Mouse (Mus musculus): Measurements from ENCODE around the gene Gm20517.
A peak's percentile ranks its signal among the peaks of the same experiment; 100 is the strongest.

Gene Gm20517

DNA sequence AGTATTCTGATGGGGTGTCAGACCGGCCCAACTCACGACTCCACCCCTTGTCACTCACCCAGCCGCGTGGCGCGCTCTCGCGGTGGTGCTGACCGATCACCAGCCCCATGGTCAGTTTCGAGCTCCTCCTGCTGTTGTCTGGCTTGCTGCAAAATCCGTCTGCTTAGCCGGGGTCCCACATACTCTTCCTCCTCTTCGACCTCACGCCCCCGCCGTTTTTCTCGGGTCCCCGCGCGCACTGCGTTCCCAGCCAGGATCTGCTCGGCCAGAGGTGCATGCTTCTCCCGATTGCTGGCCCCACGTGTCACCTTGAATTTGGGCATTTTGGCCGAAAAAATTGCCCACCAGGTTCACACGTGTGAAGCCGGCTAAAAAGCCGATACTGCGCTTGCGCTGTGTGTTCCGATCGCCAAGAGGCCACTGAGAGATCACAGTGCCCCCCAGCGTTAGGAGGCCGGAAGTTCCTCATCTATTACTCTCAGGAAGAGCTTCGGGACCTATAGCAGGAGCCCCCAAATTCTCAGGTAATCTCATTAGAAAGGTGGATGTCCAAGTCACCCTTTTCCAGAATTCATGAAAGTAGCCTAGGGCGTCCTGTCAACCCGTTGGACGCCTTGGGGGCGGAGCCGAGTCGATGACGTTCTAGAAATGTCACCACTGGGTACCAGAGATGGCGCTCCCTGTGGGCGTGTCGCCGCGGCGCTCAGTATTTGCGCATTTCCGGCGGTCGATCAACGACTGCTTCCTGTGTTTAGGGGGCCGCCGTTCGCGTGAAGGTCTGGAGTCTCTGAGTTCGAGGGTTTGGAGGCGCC lies at the start of gene Gm20517, which contains the start of the genes Bysl and Med20:
Gene Gm20517 (plus strand): TSS at position 741 of the 812 bp plus-strand sequence.
Gene Bysl (minus strand): TSS at position 644 of the 812 bp plus-strand sequence.
Gene Med20 (plus strand): TSS at position 734 of the 812 bp plus-strand sequence.
- DNase-seq (ENCODE audit: low spot score): peak; percentile 98

DNA sequence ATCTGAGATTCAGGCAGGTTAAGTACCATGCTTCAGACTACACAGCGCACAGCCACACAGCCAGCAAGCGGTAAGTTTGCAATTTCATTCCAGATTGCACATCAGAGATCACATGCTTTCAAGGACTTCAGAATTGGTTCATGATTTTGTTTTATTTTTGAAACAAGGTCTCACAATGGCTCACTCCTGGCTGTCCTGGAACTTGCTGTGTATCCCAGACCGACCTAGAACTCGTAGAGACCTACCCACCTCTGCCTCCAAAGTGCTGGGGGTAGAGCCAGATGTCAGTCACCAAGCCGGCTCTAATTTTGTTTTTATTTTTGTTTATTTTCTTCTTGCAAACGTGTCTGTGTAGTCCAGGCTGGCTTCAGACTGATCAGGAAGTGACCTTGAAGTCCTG lies 48.5 kb upstream of the Gm20517 start:
- DNase-seq (ENCODE audit: low spot score): no peak

DNA sequence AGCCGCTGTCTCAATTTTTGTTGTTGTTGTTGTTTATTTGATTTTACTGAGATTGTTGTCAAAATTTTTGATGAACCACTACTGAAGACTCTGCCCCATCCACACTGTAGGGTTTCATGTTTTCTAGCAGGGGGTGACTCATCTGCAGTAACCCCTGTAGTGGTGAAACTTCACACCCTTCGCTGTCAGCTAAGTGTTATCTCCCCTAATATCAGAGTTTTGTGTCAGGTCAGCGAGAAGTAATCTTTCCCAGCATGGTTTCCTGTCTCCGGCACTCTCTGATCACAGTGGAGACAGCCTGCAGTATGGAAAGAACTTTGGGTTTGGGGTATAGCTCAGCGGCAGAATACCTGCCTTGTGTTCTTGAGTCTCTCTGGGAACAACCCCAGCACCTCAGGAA lies 46.8 kb upstream of the Gm20517 start:
- no peak for DNase-seq (ENCODE audit: low spot score)

DNA sequence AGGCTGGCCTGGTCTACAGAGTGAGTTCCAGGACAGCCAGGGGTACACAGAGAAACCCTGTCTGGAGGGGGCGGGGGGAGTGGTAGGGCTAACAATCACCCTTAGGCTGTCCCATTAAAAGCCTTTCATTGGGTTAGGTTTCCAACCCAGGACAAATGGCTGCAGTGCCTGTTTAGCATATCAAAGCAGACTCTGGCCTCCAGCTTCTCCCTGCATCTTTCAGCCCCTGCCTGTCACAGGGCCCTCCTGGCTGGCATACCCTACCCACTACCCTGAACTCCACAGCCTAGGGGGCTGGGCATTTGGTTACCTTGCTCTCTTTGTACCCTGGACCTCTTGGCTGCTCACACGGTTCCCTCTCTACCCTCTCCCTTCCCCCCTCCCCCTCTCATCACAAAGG lies 45.3 kb upstream of the Gm20517 start:
- no peak for DNase-seq (ENCODE audit: low spot score)

DNA sequence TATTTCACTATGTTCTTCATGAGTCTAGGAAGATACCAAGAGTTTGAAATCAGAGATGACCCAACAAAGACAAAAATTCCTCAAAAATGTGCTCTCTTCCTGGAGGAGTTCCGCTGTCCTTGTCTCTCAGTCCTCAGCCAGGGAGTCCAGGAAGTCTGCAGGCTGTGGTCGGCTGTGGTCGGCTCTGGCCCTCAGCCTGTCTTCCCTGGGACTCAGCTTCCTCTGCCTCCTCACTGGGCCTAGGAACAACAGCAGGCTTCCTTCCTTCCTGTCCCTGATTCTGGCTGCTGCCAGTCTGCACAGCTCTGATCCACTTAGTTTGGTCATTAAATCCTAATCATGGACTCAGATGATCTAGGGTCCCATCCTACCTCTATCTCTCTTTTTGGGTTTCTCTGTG lies 44.1 kb upstream of the Gm20517 start:
- DNase-seq (ENCODE audit: low spot score): no peak

DNA sequence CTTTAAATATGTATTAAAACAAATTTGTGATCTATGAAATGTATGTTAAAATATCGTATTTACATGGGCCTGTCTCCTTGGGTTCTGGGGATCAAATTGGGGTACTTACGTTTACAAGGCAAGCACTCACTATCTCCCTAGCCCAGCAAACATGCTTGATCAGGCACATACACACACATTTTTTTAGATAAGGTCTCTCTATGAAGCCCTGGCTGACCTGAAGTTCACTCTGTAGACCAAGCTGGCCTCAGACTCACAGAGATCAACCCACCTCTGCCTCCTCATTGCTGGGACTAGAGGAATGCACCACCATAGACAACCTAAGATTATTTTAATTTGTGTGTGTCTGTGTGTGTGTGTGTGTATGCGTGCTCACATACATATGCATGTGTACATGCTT lies 43.0 kb upstream of the Gm20517 start:
- no peak for DNase-seq (ENCODE audit: low spot score)

DNA sequence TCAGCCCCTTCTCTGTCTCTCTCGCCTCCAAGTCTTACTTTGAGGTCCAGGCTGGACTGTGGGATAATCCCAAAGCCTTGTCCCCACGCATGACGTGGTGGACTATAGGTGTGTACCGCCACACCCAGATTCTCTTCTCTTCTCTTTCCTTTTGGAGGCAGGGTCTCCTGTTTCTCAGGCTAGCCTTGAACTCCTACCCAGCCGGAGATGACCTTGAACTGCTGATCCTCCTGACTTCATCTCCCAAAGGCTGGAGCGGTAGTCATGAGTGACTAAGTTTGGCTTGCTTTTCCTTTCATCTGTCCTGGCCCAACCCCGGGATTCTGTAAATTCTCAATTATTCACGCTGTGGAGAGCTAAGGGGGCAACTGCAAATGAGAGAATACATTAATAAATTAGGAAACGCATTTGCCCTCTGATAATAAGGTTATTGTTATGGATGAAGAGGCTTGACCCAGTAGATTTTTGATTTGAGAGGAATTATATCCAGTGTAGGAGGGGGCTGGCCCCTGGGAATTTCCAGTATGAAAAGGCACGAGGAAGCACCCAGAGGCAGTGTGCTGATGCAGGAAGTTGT lies 42.4 kb upstream of the Gm20517 start:
- no peak for DNase-seq (ENCODE audit: low spot score)

DNA sequence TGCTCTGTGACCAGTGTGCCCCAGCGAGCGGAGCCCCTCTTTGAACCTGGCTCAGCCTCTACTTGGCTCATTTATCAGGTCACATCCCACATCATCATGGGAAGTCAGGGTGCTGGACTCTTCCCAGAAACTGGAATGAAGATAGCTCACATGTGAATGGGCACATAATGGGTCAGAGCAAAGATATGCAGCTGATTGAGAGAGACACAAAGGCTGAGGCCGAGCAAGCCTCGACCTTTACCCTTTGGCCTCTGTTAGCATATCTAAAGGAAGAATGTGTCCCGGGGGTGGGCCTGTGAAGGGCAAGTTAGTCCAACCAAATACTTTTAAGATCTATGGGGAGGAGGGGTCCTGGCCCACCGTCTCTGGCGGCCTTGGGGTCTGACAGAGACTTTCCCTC lies 39.8 kb upstream of the Gm20517 start:
- no peak for DNase-seq (ENCODE audit: low spot score)

DNA sequence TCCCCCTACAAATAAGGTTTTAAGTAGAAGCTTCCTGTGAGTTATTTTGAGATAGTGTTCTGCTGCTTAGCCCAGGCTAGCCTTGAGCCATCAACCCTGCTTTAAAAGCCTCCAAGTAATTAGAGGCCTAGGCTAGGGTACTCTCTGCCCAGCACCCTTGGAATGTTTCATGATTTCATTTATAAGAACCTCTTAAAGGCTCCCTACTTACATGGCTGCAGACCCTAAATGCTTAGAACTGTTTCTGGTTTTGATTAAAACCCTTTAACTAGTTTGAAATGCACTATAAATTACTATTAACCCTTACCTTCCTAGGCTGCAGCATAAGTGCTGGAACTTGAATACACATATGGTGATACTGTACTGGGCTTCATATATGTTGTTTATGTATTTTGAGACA lies 39.0 kb upstream of the Gm20517 start:
- DNase-seq (ENCODE audit: low spot score): no peak

DNA sequence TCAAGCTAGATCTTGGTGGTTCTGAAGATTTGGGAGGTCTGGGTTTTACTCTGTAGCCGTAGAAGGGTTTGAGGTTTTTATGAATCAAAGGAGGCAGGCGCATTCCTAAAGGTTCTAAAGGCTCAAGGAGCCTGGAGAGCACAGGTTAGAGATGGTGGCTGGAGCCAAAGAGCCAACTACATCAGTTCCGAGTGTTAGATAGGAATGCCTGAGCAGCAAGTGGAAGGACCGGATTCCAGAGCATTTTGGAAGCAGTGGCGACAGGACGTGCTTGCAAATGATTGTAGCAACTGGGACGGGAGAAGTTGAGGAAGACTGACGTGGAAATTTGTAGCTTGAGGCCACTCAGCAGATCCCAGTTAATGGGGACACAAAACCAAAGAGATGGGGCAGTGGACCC lies 37.4 kb upstream of the Gm20517 start:
- DNase-seq (ENCODE audit: low spot score): no peak

DNA sequence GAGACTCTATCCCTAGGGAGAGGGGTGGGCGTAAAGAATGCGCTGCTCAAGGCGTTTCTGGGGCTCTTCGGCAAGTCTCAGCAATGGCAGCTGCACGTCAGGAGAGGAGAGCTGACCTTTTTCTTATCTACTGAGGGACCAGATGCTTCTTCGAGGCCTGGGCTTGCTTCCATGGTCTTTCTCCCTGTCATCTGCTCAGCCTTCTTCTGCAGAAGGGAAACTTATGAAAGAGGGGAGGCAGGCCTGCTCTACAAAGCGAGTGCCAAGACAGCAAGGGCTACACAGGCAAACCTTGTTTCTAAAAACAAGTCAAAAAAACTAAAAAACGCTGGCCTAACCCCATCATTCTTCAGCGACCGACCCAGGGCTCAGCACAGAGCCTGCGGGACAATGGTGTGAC lies 36.6 kb upstream of the Gm20517 start:
- DNase-seq (ENCODE audit: low spot score): no peak

DNA sequence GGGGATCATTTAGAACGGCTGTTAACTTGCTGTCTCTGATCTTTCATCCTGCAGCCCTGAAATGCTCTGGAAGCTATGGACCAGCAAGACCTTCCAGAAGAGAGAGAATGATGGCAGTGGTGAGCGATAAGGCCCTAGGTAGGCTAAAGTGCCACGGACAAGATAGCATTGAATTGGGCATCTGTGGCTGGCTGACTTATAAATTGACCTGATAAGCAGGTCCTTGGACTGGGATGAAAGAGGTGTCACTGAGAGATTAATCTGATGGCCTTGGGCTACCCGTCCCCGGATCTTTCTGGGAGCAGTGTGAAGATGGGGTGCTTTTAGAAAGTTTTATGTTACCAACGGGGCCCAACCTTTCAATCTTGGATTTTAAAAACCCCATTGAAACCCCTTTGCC lies 32.7 kb upstream of the Gm20517 start:
- DNase-seq (ENCODE audit: low spot score): no peak

DNA sequence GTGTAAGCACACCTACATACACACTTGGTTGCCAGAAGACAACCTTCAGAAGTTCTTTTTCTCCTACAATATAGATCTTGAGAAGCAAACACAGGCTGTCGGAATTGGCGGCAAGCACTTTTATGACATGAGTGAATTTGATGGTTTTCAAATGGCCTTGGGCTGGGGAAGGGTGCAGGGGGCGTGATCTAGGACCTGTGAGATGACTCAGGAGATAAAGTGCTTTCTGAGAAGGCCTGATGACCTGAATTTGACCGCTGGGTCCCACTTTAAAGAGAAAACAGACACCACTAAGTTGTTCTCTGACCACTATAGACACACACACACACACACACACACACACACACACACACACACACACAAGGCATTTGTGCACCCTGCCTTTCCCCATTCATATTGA lies 30.4 kb upstream of the Gm20517 start:
- DNase-seq (ENCODE audit: low spot score): no peak

DNA sequence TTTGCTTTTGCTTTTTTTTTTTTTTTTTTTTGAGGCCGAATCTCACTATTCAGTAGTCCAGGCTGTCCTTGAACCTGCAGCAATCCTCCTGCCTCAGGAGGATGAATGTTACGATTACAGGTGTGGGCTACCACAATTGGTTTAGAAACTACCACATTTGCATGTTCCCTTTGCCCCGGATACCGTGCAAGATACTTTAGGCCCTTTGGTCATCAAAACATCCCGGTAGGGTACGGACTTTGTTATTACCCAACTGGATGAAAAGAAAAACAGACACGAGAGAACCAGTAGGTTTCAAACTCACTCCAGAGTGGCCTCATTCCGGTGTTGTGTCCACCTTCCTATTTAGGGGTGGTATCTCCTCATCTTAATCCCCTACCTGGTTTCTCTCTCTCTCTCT lies 22.9 kb upstream of the Gm20517 start:
- DNase-seq (ENCODE audit: low spot score): no peak

DNA sequence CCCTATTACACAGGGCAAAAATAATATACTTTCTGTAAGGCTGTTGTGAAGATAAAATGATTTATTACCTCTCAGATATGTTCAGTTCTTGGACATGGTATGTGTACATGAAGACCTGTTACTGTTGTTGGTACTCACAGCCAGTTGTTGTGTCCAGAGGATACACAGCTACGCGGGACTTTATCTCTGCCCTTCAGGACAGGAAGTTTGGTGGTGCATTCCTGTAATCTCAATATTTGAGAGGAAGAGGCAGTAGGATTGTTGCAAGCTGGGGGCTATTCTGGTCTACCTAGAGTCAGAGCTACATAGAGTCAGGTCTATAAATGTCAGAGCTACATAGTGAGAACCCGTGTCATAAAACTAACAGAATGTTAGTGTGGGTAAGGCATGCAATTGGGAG lies 20.3 kb upstream of the Gm20517 start:
- DNase-seq (ENCODE audit: low spot score): no peak

DNA sequence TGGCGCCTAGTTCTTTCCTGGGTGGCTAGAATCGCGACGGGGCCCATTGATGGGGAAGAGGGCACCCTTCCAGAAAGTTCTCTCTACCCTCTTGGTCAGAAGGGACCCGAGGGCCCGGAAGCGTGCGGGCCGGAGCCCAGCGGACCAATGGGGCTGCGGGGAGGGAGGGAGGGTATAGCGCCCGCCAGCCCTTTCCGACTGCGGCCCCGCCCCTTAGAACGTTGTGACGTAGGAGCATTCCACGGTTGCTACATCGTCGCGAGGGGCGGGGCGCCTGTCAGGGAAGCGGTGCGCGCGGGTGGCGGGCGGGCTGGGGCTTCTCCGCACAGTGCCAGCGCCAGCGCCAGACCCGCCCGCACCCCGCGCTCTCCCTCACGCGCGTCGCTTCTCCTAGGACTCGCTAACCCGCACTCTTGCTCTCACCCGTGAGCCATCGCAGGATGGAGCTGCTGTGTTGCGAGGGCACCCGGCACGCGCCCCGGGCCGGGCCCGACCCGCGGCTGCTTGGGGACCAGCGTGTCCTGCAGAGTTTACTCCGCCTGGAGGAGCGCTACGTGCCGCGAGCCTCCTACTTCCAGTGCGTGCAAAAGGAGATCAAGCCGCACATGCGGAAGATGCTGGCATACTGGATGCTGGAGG lies 18.1 kb upstream of the Gm20517 start:
- peak; percentile 98 for DNase-seq (ENCODE audit: low spot score)

DNA sequence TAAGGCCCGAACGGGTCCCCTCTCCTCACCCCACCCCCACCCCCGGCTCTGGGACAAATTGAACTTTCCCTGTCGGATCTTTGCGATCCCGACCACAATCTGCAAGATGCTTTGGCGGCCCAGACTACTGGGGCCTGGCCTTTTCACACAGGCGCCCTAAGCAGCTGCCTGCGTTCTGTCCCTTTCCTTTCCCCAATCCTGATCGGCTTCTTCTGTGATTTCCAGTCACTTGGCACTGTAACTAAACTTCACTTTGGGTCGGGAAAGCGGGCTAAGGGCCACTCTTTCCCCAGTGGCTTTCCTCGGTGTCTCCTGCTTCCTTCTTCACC lies 17.6 kb upstream of the Gm20517 start:
- DNase-seq (ENCODE audit: low spot score): no peak

DNA sequence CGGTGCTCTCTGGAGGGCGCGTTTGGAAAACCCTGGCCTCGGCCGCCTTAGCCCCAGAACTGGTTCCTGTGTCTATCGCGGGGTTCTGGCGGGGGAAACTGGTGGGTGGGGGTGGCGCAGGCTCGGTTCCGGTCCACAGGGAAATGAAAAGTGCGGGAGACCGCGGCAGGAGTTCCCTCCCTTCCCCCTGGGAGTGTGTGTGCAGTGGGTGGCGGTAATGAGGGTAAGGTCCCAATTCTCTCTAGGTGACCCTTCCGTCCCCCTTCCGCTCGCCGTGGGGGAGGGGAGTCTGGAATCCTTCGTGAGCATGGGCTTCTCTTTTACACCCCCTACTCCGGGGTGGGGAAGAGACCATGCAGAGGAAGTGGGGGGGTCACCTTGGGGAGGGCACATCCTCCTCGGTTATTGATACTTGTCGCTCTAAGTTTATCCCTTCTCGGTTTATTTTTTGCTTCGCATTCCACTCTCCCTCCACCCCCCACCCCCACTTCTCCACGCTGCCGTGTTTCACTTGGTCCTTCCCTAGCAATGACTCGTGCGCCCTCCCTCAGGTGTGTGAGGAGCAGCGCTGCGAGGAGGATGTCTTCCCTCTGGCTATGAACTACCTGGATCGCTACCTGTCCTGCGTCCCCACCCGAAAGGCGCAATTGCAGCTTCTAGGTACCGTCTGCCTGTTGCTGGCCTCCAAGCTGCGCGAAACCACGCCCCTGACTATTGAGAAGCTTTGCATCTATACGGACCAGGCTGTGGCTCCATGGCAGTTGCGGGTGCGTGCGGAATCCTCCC lies 17.0 kb upstream of the Gm20517 start:
- DNase-seq (ENCODE audit: low spot score): peak; percentile 69

DNA sequence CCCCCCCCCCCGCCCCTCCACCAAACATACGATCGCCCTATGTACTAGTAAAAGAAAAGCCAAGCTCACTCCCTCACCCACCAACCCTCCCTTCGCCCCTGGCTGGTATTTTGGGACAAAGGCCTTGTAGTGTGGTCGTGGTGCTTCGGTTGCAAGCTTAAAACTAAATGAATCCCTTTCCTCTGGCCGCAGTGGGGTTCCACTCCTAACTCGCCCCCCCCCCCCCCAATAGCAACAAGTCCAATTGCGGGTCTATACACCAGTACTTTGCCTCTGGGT lies 16.5 kb upstream of the Gm20517 start:
- DNase-seq (ENCODE audit: low spot score): no peak

DNA sequence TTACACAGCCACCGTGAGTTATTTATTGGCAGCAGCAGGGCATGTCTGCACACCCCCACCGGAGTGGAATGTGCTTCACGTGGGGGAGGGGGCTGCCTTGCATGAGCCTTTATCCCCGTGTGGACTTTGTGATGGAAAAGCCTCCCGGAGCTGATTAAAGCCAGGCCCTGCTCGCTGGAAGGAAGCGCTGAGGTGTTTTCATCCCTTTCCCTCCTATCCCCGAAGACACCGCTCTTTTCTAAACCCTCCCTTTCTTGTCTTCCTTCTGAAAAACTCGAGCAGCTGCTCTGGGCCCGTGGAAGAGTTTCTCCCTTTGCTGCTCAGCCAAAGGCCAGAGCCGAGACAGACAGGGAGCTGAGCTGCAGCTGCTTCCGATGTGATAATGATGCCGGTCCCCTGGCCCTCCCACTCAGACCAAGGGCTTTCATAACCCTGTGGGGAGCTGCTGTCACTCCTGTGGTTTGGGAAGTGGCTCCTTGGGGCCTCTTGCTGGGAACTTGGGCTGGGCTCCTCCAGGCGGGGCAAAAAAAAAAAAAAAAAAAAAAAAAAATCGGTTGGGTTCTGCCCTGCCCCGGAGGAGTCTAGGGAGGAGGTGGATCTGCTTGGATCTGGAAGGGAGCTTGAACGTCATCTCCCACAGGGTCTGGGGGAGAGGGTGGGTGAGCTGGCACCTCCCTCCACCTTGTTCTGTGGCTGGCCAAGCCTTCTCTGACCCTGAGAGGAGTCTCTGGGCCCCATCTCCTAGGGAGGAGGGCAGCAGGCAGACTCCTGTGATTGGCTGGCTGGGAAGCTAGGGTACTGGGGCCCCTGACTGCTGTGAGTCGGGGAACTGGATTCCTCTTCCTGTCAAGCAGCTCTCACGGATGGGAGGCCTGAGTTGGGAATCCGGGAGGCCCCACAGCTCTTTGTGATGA lies 15.9 kb upstream of the Gm20517 start:
- DNase-seq (ENCODE audit: low spot score): peak; percentile 58

DNA sequence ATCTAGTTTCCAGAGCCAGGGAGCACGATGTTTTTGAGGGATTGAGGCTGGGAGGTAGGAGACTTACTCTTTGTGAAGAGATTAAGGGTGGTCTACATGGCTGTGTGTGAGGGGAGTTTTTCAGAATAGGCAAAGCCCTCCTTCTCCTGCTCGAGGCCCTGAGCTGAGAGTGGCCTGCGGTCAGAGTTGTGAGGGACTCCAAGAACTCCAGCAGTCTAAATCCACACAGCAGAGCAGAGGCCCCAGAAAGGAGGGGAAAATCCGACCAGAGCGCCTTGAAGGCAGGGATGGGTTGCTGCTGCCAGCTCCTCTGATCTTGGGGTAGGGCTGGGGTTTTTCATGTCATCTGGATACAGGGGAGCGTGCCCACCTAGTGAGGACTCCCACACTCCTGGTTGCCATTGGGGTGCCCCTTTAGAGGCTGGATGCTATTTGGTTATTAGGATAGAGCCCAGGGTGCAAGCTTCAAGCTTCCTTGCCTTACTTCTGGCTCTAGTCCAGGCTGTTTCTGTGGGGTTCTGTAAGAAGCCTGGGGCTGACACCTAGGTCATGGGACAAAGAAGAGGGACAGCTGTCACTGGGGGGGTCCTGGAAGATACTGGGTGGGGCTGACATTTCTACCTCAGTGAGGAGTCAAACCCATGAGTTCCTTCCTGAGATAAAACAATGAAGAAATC lies 15.1 kb upstream of the Gm20517 start:
- DNase-seq (ENCODE audit: low spot score): no peak

Data from testis, postnatal 10 days (tissue).